Mouse (Mus musculus) small intestine, adult 2 months (tissue): ENCODE data around the gene Gnaq.

Experiments used
- CTCF ChIP-seq: fragments of 200-500 bp; IDR thresholded peaks from 2 replicates; pipeline ENCODE4 v1.5.1; 2012; ENCODE audit warnings: low read depth, mild to moderate bottlenecking, control low read depth, inconsistent platforms, low read length, moderate library complexity, mixed read lengths; ENCODE audit not compliant: insufficient replicate concordance, insufficient read length; ENCODE audit errors: extremely low read depth
- POLR2A ChIP-seq: fragments of 200-500 bp; IDR thresholded peaks from 2 replicates; pipeline ENCODE4 v1.6.1; 2012; ENCODE audit warnings: low read depth, mild to moderate bottlenecking, control low read depth, inconsistent platforms, low read length, moderate library complexity

DNA sequence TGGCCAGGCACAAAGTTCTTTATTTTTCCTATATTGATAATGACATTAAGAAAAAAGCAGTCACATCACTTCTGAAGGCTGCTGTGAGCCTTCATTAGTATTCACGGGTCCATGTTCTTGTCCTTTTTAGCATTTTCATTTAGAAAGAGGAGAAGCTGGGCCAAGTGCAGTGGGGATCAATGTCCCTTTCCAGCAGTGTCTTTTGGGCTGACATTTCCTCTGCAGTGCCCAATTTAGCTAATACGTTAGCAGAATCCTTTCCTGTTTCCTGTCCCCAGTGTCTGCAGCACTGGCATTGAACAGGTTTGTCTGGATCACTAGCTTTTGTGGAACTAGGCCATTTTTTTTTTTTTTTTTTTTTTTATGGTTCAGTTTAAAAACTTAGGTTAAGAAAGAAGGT lies 92.2 kb downstream of the Gnaq start:
- no peak for TF ChIP-seq CTCF
- no peak for TF ChIP-seq POLR2A
